Mouse (Mus musculus) midbrain, embryonic 15.5 days (tissue): ENCODE results near the gene Smad9. TPM values are rescaled to one million over a fixed set of nuclear protein-coding genes. Genes with fewer than 3 reads are reported as not detected.
A peak's percentile ranks its signal among the peaks of the same experiment; 100 is the strongest.

Source experiments
- ATAC-seq: fragments of 200-750 bp; cut with Nextera tagmentation; replicated peaks from 2 replicates; pipeline ENCODE4 v1.8.0; 2017; ENCODE audit warnings: moderate TSS enrichment
- H3K27ac ChIP-seq: fragments of 300-500 bp; sonication (generic); 2 replicates; pipeline ENCODE4 v1.5.1; 2015; ENCODE audit warnings: mild to moderate bottlenecking, inconsistent platforms
- H3K27me3 ChIP-seq: fragments of 300-500 bp; sonication (generic); replicated peaks from 2 replicates; pipeline ENCODE4 v1.6.1; 2015; ENCODE audit warnings: inconsistent platforms
- H3K36me3 ChIP-seq: fragments of 300-500 bp; sonication (generic); replicated peaks from 2 replicates; pipeline ENCODE4 v1.6.1; 2015; ENCODE audit warnings: inconsistent platforms
- H3K4me1 ChIP-seq: fragments of 300-500 bp; sonication (generic); 2 replicates; pipeline ENCODE4 v1.6.1; 2015; ENCODE audit warnings: inconsistent platforms
- H3K4me2 ChIP-seq: fragments of 300-500 bp; sonication (generic); 2 replicates; pipeline ENCODE4 v1.6.1; 2015; ENCODE audit warnings: inconsistent platforms, mild to moderate bottlenecking, moderate library complexity
- H3K4me3 ChIP-seq: fragments of 300-500 bp; sonication (generic); 2 replicates; pipeline ENCODE4 v1.5.1; 2015; ENCODE audit warnings: mild to moderate bottlenecking, inconsistent platforms
- H3K9ac ChIP-seq: fragments of 300-500 bp; sonication (generic); 2 replicates; pipeline ENCODE4 v1.6.1; 2015; ENCODE audit warnings: mild to moderate bottlenecking, inconsistent platforms
- H3K9me3 ChIP-seq: fragments of 300-500 bp; sonication (generic); 2 replicates; pipeline ENCODE4 v1.6.1; 2016; ENCODE audit warnings: inconsistent platforms
- WGBS: fragments of 180-500 bp; shearing (Covaris S2); methylation state at CpG from one replicate; pipeline ENCODE4 v1.1.7; 2015; ENCODE audit warnings: mixed read lengths; 5-methylcytosine and 5-hydroxymethylcytosine counted together
- polyA plus RNA-seq: library from polyadenylated mRNA; unstranded; fragments of >200 nt; fragmentation: Nextera tagmentation; extraction: Ambion mirVana; gene quantifications from 2 replicates; pipeline ENCODE4 v1.2.1, GENCODE M21; 2015

Smad9 gene
- 0.30 and 0.46 TPM in 2 replicates for polyA plus RNA-seq

- no peaks in the 10 kb centered on the region; the same call in 1 of the 2 replicates for H3K27me3 ChIP-seq
- ATAC-seq = peak; percentile 83
- H3K36me3 ChIP-seq = peaks cover 6% of the 10 kb centered on the region; the same call in 1 of the 2 replicates
- peak within 1 kb of the TSS; percentile 99 for H3K4me2 ChIP-seq
- WGBS = under 1% methylated on average over 66 of the region's 66 CpGs
- H3K4me1 ChIP-seq = peaks cover 16% of the 10 kb centered on the region
- H3K9me3 ChIP-seq = no peaks in the 10 kb centered on the region
- peak within 1 kb of the TSS; percentile 64 for H3K4me3 ChIP-seq
- peak within 1 kb of the TSS; percentile 66 for H3K9ac ChIP-seq
- H3K27ac ChIP-seq = no peak within 1 kb of the TSS
Measured at GRCm38 (mm10) chr3:54755145-54756041, at the start of gene Smad9. TSS of gene Smad9 (plus strand) at chr3:54755582.

DNA sequence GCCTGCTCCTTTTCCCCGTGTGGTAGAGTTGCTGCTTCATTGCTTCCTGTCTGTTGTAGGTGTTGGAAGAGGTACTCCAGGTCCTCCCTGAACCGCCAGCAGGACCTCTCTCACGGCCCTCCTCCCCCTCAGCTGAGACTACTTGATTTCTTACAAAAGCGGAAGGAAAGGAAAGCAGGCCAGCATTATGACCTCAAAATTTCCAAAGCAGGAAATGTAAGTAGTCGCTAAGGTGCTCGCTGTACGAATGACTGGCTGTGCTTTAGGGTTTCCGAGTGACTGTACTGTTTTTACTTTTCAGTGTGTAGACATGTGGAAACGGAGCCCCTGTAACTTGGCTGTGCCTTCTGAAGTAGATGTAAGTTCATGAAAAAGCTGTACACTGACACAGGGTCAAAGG, 46.4 kb upstream of the Smad9 start:
- Histone ChIP-seq H3K27ac (no peak overlapping the region), H3K9ac (no peak overlapping the region), H3K4me2 (no peak overlapping the region), H3K4me1 (no peaks in the 10 kb centered on the region), H3K9me3 (no peaks in the 10 kb centered on the region), H3K4me3 (no peak overlapping the region), H3K36me3 (peaks cover 57% of the 10 kb centered on the region), H3K27me3 (no peaks in the 10 kb centered on the region)
- ATAC-seq = no peak
- 93% methylated on average over 9 of the region's 9 CpGs for WGBS

- no peak within 1 kb of the TSS for H3K4me2 ChIP-seq
- WGBS = 95% methylated on average over 6 of the region's 6 CpGs
- no peak within 1 kb of the TSS for H3K4me3 ChIP-seq
- peaks cover 66% of the 10 kb centered on the region for H3K36me3 ChIP-seq
- H3K9me3 ChIP-seq = no peaks in the 10 kb centered on the region
- no peak for ATAC-seq
- no peak within 1 kb of the TSS for H3K27ac ChIP-seq
- no peaks in the 10 kb centered on the region for H3K27me3 ChIP-seq
- no peaks in the 10 kb centered on the region for H3K4me1 ChIP-seq
- H3K9ac ChIP-seq = no peak within 1 kb of the TSS
Measured at GRCm38 (mm10) chr3:54714253-54714652, 41.1 kb upstream of the Smad9 start, which contains the start of gene Gm21958. TSS of gene Gm21958 (minus strand) at chr3:54714353.

GRCm38 (mm10) chr3:54715461-54715860, 39.9 kb upstream of the Smad9 start:
- no peak overlapping the region for H3K27ac ChIP-seq
- H3K4me3 ChIP-seq = no peak overlapping the region
- peaks cover 56% of the 10 kb centered on the region for H3K36me3 ChIP-seq
- ATAC-seq = no peak
- no peak overlapping the region for H3K9ac ChIP-seq
- 93% methylated on average over 6 of the region's 6 CpGs for WGBS
- no peaks in the 10 kb centered on the region for H3K9me3 ChIP-seq
- no peak overlapping the region for H3K4me2 ChIP-seq
- no peaks in the 10 kb centered on the region for H3K4me1 ChIP-seq
- no peaks in the 10 kb centered on the region for H3K27me3 ChIP-seq

DNA sequence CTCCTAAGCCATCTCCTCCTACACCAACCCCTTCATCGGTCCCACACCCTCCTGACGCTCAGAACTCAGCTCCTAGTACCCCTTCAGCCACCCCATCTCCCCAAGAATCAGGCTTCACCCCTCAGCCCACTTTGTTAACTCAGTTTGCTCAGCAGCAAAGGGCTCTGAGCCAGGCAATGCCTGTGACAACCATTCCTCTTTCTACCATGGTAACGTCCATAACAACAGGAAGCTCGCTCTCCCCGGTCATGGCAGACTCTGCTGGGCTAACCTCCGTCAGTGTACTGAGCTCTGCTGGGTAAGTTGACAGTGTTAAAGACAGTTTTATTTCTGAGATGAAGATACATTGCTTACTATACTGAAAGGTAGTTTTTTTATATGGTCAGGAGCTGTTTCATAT, 38.0 kb upstream of the Smad9 start:
- 73% methylated on average over 6 of the region's 6 CpGs for WGBS
- no peak for ATAC-seq
- H3K27ac ChIP-seq = no peak overlapping the region

GRCm38 (mm10) chr3:54718947-54719346, 36.4 kb upstream of the Smad9 start:
- peaks cover 41% of the 10 kb centered on the region; the same call in 1 of the 2 replicates for H3K36me3 ChIP-seq
- no peak overlapping the region for H3K27ac ChIP-seq
- H3K9ac ChIP-seq = no peak overlapping the region
- no peaks in the 10 kb centered on the region for H3K9me3 ChIP-seq
- WGBS = 52% methylated on average over 3 of the region's 3 CpGs
- H3K27me3 ChIP-seq = no peaks in the 10 kb centered on the region
- no peaks in the 10 kb centered on the region for H3K4me1 ChIP-seq
- H3K4me2 ChIP-seq = no peak overlapping the region
- no peak overlapping the region for H3K4me3 ChIP-seq
- no peak for ATAC-seq

More for the DNA sequence above, 38.0 kb upstream of the Smad9 start:
- Histone ChIP-seq H3K9me3 (no peaks in the 10 kb centered on the region), H3K4me2 (no peak overlapping the region), H3K4me3 (no peak overlapping the region), H3K4me1 (no peaks in the 10 kb centered on the region), H3K36me3 (peaks cover 47% of the 10 kb centered on the region), H3K27me3 (no peaks in the 10 kb centered on the region), H3K9ac (no peak overlapping the region)

DNA sequence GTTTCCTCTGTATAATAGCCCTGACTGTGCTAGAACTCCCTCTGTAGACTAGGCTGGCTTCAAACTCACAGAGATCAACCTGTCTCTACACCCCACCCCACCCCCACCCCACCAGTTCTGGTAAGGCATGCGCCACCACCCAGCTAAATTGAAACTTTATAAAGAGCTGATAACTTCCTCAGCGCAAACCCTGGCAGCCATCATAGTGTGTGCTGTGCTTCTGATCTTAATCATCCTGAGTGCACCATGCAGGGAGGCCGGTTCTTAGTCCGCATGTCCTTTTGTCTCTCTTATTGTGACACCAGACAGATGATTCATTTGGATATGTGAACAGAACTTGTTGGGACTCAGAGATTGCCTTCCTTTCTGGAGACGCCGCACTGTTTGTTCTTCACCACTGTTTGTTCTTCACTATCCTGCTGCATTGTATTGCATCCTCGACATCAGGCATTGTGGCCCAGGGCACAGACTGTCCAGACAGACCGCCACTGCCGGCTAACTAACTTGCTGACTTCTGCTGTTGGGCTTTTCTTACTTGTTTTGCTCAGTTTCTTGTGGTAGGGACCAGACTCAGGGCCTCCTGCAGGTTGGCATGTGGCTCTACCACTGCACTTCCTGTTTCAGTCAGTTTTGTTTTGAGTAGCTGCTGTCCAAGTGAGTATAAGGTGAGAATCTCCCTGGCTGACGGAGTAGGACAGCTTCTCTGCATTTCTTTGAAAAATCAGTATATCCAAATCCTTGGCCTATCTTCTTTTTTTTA, 31.5 kb upstream of the Smad9 start:
- H3K27me3 ChIP-seq = no peaks in the 10 kb centered on the region
- ATAC-seq = no peak
- H3K4me1 ChIP-seq = no peaks in the 10 kb centered on the region
- no peak overlapping the region for H3K4me3 ChIP-seq
- no peak overlapping the region for H3K9ac ChIP-seq
- WGBS = 88% methylated on average over 10 of the region's 10 CpGs
- no peaks in the 10 kb centered on the region for H3K9me3 ChIP-seq
- H3K36me3 ChIP-seq = peaks cover 29% of the 10 kb centered on the region
- no peak overlapping the region for H3K4me2 ChIP-seq
- no peak overlapping the region for H3K27ac ChIP-seq

DNA sequence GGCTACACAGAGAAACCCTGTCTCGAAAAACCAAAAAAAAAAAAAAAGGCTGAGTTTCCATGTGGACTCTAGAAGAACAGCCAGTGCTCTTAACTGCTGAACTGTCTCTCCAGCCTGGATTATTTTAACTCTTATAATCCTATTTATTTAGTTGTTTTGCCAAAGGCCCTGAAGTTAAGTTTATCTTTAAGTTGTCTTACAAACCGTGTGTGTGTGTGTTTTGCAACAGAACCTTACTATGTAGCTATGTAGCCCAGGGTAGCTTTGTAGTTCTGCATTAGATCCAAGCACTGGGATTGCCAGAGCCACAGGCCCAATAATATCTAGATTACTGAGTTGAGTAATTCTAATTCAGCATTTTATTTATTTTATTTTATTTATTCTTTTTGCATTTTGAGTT, 30.0 kb upstream of the Smad9 start:
- peaks cover 41% of the 10 kb centered on the region for H3K36me3 ChIP-seq
- H3K4me2 ChIP-seq = no peak overlapping the region

DNA sequence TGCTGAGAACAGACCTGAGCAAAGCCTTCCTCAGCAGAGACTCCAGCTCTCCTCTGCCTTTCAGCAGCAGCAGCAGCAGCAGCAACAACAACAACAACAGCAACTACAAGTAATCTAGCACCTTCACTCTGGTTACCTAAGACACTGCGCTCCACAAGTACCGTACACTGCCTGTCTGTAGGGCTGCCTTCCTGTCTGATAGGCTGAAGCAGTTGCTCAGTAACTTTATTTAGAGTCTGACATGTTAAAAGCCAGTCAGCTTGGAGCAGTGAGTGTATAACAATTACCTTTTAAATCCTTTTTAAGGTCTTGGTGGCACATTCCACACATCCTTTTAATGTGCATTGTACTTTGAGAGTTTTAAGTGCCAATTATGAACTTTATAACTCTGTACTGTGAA, 27.8 kb upstream of the Smad9 start:
- Histone ChIP-seq H3K9me3 (no peaks in the 10 kb centered on the region), H3K27me3 (no peaks in the 10 kb centered on the region), H3K9ac (no peak overlapping the region), H3K36me3 (peaks cover 40% of the 10 kb centered on the region), H3K4me1 (no peaks in the 10 kb centered on the region; the same call in 1 of the 2 replicates), H3K27ac (no peak overlapping the region), H3K4me3 (no peak overlapping the region), H3K4me2 (no peak overlapping the region)
- ATAC-seq = no peak
- WGBS = 94% methylated on average over 2 of the region's 2 CpGs

More for the DNA sequence above, 30.0 kb upstream of the Smad9 start:
- H3K9ac ChIP-seq = no peak overlapping the region
- ATAC-seq = no peak
- H3K27me3 ChIP-seq = no peaks in the 10 kb centered on the region
- H3K4me1 ChIP-seq = no peaks in the 10 kb centered on the region
- no peak overlapping the region for H3K4me3 ChIP-seq
- no peaks in the 10 kb centered on the region for H3K9me3 ChIP-seq
- H3K27ac ChIP-seq = no peak overlapping the region
- WGBS = 97% methylated on average over 2 of the region's 2 CpGs

DNA sequence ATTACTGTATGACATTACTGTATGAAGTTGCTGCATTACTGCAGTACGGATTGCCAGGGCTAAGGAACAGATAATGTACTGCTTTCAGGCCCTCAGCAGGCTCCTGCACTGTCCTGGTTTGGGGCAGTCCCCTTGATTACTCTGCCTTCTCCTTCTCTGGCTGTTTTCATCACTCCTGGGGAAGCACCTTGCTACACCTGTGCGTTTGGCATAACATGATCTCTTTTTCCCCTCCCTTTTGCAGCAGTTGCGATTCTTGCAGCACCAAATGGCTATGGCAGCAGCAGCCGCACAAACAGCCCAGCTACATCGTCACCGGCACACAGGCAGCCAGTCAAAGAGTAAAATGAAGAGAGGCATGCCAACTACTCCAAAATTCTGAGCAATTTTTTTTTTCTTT, 27.3 kb upstream of the Smad9 start:
- no peaks in the 10 kb centered on the region for H3K9me3 ChIP-seq
- no peak overlapping the region for H3K27ac ChIP-seq
- no peak overlapping the region for H3K9ac ChIP-seq
- H3K4me2 ChIP-seq = no peak overlapping the region
- H3K36me3 ChIP-seq = peaks cover 40% of the 10 kb centered on the region
- H3K4me3 ChIP-seq = no peak overlapping the region
- ATAC-seq = no peak
- H3K27me3 ChIP-seq = no peaks in the 10 kb centered on the region
- peaks cover 4% of the 10 kb centered on the region for H3K4me1 ChIP-seq
- 93% methylated on average over 6 of the region's 6 CpGs for whole genome bisulfite sequencing

DNA sequence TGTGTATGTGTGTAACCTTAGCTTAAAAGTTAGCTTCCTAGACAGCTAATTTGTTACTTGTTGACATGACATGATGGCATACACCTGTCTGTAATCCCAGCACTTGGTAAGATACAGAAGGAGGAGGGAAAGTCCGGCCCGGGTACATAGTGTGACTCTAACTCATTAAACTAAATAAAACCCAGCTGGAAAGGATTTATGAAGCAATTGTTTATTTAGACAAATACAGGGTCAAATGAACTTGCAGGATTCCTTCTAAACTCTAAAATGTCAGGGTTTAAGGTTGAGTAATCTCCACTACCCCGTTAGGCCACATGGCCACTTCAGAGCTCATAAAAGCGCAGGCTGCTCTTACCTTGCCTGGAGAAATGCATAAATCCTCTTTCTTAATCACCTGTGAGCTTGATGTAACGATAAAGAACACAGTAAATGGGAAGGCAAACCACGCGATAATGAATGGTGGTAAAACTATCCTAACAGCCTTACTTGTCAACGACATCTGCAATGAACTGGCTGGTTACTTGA, 23.7 kb upstream of the Smad9 start:
- peaks cover 22% of the 10 kb centered on the region for H3K4me1 ChIP-seq
- H3K9me3 ChIP-seq = no peaks in the 10 kb centered on the region
- ATAC-seq = no peak
- no peak overlapping the region for H3K9ac ChIP-seq
- H3K27me3 ChIP-seq = no peaks in the 10 kb centered on the region
- 91% methylated on average over 8 of the region's 8 CpGs for WGBS
- H3K4me3 ChIP-seq = no peak overlapping the region
- H3K27ac ChIP-seq = no peak overlapping the region
- H3K36me3 ChIP-seq = peaks cover 40% of the 10 kb centered on the region
- no peak overlapping the region for H3K4me2 ChIP-seq

DNA sequence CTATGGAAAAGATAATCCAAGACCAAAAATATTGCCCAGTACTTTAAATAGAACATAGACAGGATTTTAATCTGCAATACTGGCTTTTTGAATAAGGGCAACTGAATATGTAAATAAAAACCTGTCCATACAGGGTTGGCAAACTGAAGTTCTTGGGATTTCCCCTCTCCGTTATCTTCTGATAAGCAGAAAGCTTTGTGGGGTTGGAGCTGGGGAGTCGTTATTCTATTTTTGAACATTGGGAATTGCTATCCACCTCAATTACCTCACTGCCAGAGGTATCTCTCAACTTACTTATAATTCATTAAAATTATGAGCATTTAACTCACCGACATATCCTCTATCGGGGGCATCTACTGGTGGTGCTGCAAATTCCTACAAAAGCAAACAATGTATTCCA, 23.0 kb upstream of the Smad9 start:
- H3K9me3 ChIP-seq = no peaks in the 10 kb centered on the region
- WGBS = 95% methylated on average over 4 of the region's 4 CpGs
- peaks cover 33% of the 10 kb centered on the region for H3K36me3 ChIP-seq
- no peak overlapping the region for H3K4me2 ChIP-seq
- no peak for ATAC-seq
- no peak overlapping the region for H3K27ac ChIP-seq
- H3K27me3 ChIP-seq = no peaks in the 10 kb centered on the region
- H3K4me3 ChIP-seq = no peak overlapping the region
- peaks cover 22% of the 10 kb centered on the region for H3K4me1 ChIP-seq
- H3K9ac ChIP-seq = no peak overlapping the region
